Mouse (Mus musculus): ENCODE data around the gene Olfr15. TPM values are rescaled to one million over a fixed set of nuclear protein-coding genes. Genes with fewer than 3 reads are reported as not detected.

Olfr15 gene
- polyA plus RNA-seq, 1 experiment: not detected

DNA sequence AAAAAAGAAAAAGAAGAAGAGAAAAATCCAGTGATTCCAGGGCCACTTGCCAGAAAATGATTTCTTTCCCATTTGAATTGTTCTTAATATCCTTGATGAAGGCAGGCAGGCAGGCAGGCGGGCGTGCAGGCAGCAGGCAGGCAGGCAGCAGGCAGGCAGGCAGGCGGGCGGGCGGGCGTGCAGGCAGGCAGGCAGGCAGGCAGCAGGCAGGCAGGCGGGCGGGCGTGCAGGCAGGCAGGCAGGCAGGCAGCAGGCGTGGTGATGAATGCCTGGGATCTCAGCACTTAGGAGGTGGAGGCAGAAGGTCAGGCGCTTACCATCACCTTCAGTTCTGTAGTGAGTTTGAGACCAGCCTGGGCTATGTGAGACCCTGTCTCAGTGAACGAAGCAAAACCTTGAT is 21.9 kb downstream of the Olfr15 start:
- H3K27me3 ChIP-seq (replicated peaks; ENCODE audit: control insufficient read depth, insufficient read depth, low read length): no peaks in the 10 kb centered on the region
- TF ChIP-seq POLR2A (IDR thresholded peaks at IDR 0.05; ENCODE audit: low read depth, low read length) (no peak), CTCF (conservative IDR thresholded peaks at IDR 0.05; ENCODE audit: insufficient read depth, insufficient read length, low read depth, low read length) (no peak)
- H3K4me3 ChIP-seq (ENCODE audit: insufficient read depth, low read depth, low read length): no peak overlapping the region
- no peaks in the 10 kb centered on the region for H3K4me1 ChIP-seq (ENCODE audit: control insufficient read depth, insufficient read depth, low read length)
- DNase-seq: no peak
- 88% methylated on average over 12 of the region's 12 CpGs for WGBS
- no peak overlapping the region for H3K27ac ChIP-seq (ENCODE audit: insufficient read depth, low read depth, low read length)
- no peaks in the 10 kb centered on the region for H3K36me3 ChIP-seq (ENCODE audit: control insufficient read depth, insufficient read depth, low read length)

DNA sequence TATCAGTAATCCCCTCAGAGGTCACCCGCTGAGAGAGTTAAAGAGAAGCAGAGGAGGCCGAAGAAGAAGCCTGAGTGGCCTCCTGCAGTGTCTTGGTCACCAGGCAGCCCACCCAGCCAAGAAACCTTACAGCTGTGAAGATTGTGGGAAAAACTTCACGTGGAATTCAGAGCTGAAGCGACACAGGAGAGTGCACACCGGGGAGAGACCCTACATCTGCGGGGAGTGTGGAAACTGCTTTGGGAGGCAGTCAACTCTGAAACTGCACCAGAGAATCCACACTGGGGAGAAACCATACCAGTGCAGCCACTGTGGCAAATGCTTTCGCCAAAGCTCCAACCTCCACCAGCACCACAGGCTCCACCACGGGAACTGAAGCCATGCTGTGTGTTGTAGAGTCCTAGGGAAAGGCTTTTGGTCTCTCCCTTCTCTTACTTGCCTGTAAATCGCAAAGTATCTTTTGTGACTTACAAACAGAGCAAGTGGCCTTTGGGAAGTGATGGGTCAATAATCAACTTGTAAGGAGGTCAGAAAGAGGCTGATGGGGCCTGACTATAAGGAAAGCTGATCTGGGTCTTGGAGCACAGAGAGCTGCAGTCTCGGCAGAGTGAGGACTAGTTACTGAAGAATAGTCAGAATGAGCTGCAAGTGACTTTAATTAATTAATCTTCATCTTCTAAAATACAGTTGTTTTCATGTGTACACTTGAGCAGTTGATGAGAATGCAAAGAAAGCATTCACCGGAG is 23.9 kb downstream of the Olfr15 start:
- WGBS: 58% methylated on average over 11 of the region's 11 CpGs
- no peak overlapping the region for H3K27ac ChIP-seq (ENCODE audit: insufficient read depth, low read depth, low read length)
- H3K4me3 ChIP-seq (ENCODE audit: insufficient read depth, low read depth, low read length): no peak overlapping the region
- TF ChIP-seq POLR2A (IDR thresholded peaks at IDR 0.05; ENCODE audit: low read depth, low read length): no peak
- no peaks in the 10 kb centered on the region for H3K27me3 ChIP-seq (replicated peaks; ENCODE audit: control insufficient read depth, insufficient read depth, low read length)
- no peaks in the 10 kb centered on the region for H3K36me3 ChIP-seq (ENCODE audit: control insufficient read depth, insufficient read depth, low read length)
- no peak for DNase-seq
- no peaks in the 10 kb centered on the region for H3K4me1 ChIP-seq (ENCODE audit: control insufficient read depth, insufficient read depth, low read length)

DNA sequence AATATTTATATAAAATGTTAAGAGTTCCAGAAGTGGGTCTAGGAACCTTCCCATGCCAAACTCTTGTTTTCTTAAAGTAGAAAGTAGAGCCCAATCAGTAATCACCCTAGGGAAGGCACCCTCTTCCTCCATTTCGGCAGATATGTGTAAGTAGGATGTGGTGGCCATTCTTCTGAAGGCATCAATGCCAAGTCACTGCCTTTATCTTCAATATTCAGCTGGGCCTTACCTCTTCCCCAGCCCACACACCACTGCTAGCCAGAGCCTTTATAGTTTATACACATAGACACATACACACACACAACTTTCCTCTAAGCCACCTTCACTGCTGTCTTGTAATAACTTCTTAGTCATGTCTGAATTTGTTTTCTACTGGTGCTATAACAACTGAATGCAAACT is 25.1 kb downstream of the Olfr15 start:
- no peaks in the 10 kb centered on the region for H3K36me3 ChIP-seq (ENCODE audit: control insufficient read depth, insufficient read depth, low read length)
- TF ChIP-seq POLR2A (IDR thresholded peaks at IDR 0.05; ENCODE audit: low read depth, low read length) (no peak), CTCF (conservative IDR thresholded peaks at IDR 0.05; ENCODE audit: insufficient read depth, insufficient read length, low read depth, low read length) (no peak)
- H3K27me3 ChIP-seq (replicated peaks; ENCODE audit: control insufficient read depth, insufficient read depth, low read length): no peaks in the 10 kb centered on the region
- 91% methylated on average over 1 of the region's 1 CpGs for WGBS
- no peak overlapping the region for H3K27ac ChIP-seq (ENCODE audit: insufficient read depth, low read depth, low read length)
- no peak for DNase-seq
- H3K4me3 ChIP-seq (ENCODE audit: insufficient read depth, low read depth, low read length): no peak overlapping the region
- no peaks in the 10 kb centered on the region for H3K4me1 ChIP-seq (ENCODE audit: control insufficient read depth, insufficient read depth, low read length)

DNA sequence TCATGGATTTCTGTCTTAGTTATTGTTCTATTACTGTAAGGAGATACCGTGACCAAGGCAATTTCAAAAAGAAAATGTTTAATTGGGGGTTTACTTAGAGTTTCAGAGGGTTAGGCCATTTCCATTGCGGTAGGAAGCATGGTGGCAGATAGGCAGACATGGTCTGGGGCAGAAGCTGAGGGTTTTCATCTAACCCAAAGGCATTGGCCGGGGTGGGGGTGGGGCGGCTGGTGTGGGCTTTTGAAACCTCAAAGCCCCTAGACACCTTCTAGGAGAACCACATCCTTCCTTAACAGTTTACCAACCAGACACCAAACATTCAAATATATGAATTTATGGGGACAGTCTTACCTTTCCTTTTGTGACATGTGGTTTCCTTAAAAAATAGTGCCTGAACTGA is 28.6 kb downstream of the Olfr15 start:
- DNase-seq: no peak
- 95% methylated on average over 4 of the region's 4 CpGs for WGBS
- H3K4me3 ChIP-seq (ENCODE audit: insufficient read depth, low read depth, low read length): no peak overlapping the region

DNA sequence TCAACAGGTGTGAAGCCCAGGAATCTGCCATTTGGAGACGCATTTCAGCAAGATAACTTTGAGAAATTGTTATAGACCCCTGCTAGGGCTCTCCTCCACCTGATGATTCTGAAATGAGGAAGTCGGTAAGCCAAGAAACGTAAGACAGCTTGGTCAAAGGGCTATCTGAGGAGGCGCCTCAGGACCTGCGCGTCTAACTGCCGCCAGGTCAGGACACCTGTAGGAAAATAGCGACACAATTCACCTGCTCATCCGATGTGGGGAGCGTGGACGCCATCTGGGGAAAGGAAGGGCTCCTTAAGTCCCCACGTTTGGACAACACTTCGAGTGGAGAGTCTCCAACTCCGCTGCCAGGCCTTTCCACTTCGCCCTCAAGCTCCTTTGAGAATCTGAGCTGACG is 41.1 kb downstream of the Olfr15 start:
- TF ChIP-seq POLR2A (IDR thresholded peaks at IDR 0.05; ENCODE audit: low read depth, low read length): no peak
- 2% methylated on average over 16 of the region's 16 CpGs for WGBS
- no peak for DNase-seq
- Histone ChIP-seq H3K36me3 (ENCODE audit: control insufficient read depth, insufficient read depth, low read length) (no peaks in the 10 kb centered on the region), H3K27me3 (replicated peaks; ENCODE audit: control insufficient read depth, insufficient read depth, low read length) (no peaks in the 10 kb centered on the region), H3K4me1 (ENCODE audit: control insufficient read depth, insufficient read depth, low read length) (no peaks in the 10 kb centered on the region), H3K4me3 (ENCODE audit: insufficient read depth, low read depth, low read length) (peak overlapping the region; percentile 57), H3K27ac (ENCODE audit: insufficient read depth, low read depth, low read length) (no peak overlapping the region)

More for the DNA sequence above, 28.6 kb downstream of the Olfr15 start:
- Histone ChIP-seq H3K36me3 (ENCODE audit: control insufficient read depth, insufficient read depth, low read length) (no peaks in the 10 kb centered on the region; the same call in 1 of the 2 replicates), H3K4me1 (ENCODE audit: control insufficient read depth, insufficient read depth, low read length) (no peaks in the 10 kb centered on the region), H3K27ac (ENCODE audit: insufficient read depth, low read depth, low read length) (no peak overlapping the region), H3K27me3 (replicated peaks; ENCODE audit: control insufficient read depth, insufficient read depth, low read length) (no peaks in the 10 kb centered on the region)
- no peak for TF ChIP-seq CTCF (conservative IDR thresholded peaks at IDR 0.05; ENCODE audit: insufficient read depth, insufficient read length, low read depth, low read length)
- no peak for TF ChIP-seq POLR2A (IDR thresholded peaks at IDR 0.05; ENCODE audit: low read depth, low read length)

DNA sequence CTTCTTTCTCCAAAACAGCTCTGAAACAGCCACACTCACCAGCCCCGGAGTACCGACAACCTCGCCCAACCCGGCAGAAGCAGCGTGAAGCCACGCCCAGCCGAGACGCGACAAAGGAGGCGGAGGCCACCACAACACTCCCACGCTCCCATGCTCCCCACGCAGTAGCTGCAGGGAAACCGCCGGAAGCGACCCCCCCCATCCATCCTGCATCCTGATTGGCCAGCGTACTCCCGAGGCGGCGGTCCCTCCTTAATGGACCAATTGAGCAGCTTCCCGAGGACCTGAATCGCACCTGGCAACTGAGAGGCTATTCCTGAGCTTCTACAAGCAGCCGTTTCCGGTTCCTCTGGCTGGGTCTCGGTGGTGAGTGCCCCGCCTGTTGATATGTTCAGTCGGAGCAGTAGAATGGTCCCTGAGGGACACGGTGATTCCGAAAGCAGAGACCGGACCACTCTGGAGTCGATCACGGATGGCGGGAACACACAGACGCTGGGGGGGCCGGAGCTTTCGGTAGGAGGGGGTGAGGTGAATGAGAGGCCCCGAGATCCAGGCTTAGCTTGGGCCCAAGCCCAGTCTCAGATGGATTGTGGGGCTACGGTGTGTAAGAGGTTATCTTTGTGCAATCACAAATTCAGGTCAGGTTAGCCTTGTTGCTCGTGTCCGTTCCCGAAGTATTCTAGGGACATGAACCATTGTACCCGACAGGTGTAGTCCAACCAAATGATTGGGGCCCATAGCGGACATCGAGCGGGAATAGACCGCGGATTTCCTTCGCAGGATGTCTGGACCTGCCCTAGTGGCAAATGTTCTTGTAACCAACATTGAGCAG is 41.8 kb downstream of the Olfr15 start, which contains the start of gene Naa60:
Naa60 (plus strand) TSS at position 160 of the 832 bp plus-strand sequence.
- WGBS: 4% methylated on average over 47 of the region's 47 CpGs
- H3K36me3 ChIP-seq (ENCODE audit: control insufficient read depth, insufficient read depth, low read length): no peaks in the 10 kb centered on the region
- no peaks in the 10 kb centered on the region for H3K27me3 ChIP-seq (replicated peaks; ENCODE audit: control insufficient read depth, insufficient read depth, low read length)
- H3K27ac ChIP-seq (ENCODE audit: insufficient read depth, low read depth, low read length): peak within 1 kb of the TSS; percentile 3; the same call in 1 of the 2 replicates
- DNase-seq: peak; percentile 97
- H3K4me3 ChIP-seq (ENCODE audit: insufficient read depth, low read depth, low read length): peak within 1 kb of the TSS; percentile 57
- no peaks in the 10 kb centered on the region for H3K4me1 ChIP-seq (ENCODE audit: control insufficient read depth, insufficient read depth, low read length)
- TF ChIP-seq POLR2A (IDR thresholded peaks at IDR 0.05; ENCODE audit: low read depth, low read length) (no peak), CTCF (conservative IDR thresholded peaks at IDR 0.05; ENCODE audit: insufficient read depth, insufficient read length, low read depth, low read length) (no peak)

DNA sequence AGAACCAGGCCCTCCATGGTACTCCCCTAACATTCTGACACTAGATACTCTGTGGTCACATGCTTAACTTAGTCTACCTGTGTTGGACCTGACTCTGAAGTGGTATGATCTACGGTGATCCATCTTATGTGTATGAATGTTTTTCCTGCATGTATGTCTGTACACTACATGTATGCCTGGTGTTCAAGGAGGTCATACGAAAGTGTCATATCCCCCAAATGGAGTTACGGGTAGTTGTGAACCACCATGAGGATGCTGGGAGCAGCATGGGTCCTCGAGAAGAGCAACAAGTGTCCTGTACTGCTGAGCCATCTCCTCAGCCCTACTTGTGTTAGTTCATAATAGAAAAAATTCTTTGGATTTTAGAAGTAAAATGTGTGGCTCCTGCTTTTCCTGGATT is 45.7 kb downstream of the Olfr15 start:
- 94% methylated on average over 4 of the region's 4 CpGs for whole genome bisulfite sequencing
- TF ChIP-seq CTCF (conservative IDR thresholded peaks at IDR 0.05; ENCODE audit: insufficient read depth, insufficient read length, low read depth, low read length) (no peak), POLR2A (IDR thresholded peaks at IDR 0.05; ENCODE audit: low read depth, low read length) (no peak)
- Histone ChIP-seq H3K36me3 (ENCODE audit: control insufficient read depth, insufficient read depth, low read length) (no peaks in the 10 kb centered on the region), H3K27me3 (replicated peaks; ENCODE audit: control insufficient read depth, insufficient read depth, low read length) (no peaks in the 10 kb centered on the region), H3K4me1 (ENCODE audit: control insufficient read depth, insufficient read depth, low read length) (no peaks in the 10 kb centered on the region), H3K27ac (ENCODE audit: insufficient read depth, low read depth, low read length) (no peak overlapping the region), H3K4me3 (ENCODE audit: insufficient read depth, low read depth, low read length) (no peak overlapping the region)
- DNase-seq: no peak
